Mouse (Mus musculus) liver, postnatal 0 days (tissue): ENCODE measurements around the gene Snx22.

Experiments
- CTCF ChIP-seq: sonication (generic); IDR thresholded peaks from 2 replicates; pipeline ENCODE4 v1.5.1; 2016; ENCODE audit warnings: antibody characterized with exemption, low read depth
- EP300 ChIP-seq: IDR thresholded peaks from 2 replicates; pipeline ENCODE4 v1.6.1; 2016; ENCODE audit warnings: antibody characterized with exemption, low read depth, mild to moderate bottlenecking

GRCm38 (mm10) chr9:66116890-66117289, 47.4 kb upstream of the Snx22 start:
- TF ChIP-seq CTCF = no peak
- no peak for TF ChIP-seq EP300
